Mouse (Mus musculus) olfactory bulb, adult 2 months (tissue): ENCODE data around the gene Pgls. TPM values are rescaled to one million over a fixed set of nuclear protein-coding genes. Genes with fewer than 3 reads are reported as not detected.
A peak's percentile ranks its signal among the peaks of the same experiment; 100 is the strongest.

Experiments
- H3K27ac ChIP-seq: fragments of 200-500 bp; 2 replicates; pipeline ENCODE4 v1.5.1; 2012; ENCODE audit warnings: low read depth, low read length; ENCODE audit not compliant: insufficient read depth
- H3K4me1 ChIP-seq: fragments of 200-500 bp; 2 replicates; pipeline ENCODE4 v1.6.1; 2012; ENCODE audit warnings: low read length; ENCODE audit not compliant: control insufficient read depth, insufficient read depth
- H3K4me3 ChIP-seq: fragments of 200-500 bp; 2 replicates; pipeline ENCODE4 v1.5.1; 2012; ENCODE audit warnings: mild to moderate bottlenecking, low read depth, low read length, moderate library complexity; ENCODE audit not compliant: insufficient read depth
- CTCF ChIP-seq: fragments of 200-500 bp; IDR thresholded peaks from 2 replicates; pipeline ENCODE4 v1.5.1; 2012; ENCODE audit warnings: low read depth, mild to moderate bottlenecking, low read length, moderate library complexity; ENCODE audit not compliant: insufficient read depth
- POLR2A ChIP-seq: fragments of 200-500 bp; IDR thresholded peaks from 2 replicates; pipeline ENCODE4 v1.6.1; 2012; ENCODE audit warnings: mild to moderate bottlenecking, low read depth, low read length, moderate library complexity; ENCODE audit not compliant: insufficient read depth
- WGBS: fragments of 180-500 bp; shearing (Covaris S2); methylation state at CpG from one replicate; pipeline ENCODE4 v1.1.7; 2018; 5-methylcytosine and 5-hydroxymethylcytosine counted together
- polyA plus RNA-seq: library from polyadenylated mRNA; stranded (reverse); fragments of >200 nt; gene quantifications from 2 replicates; pipeline ENCODE4 v1.2.4, GENCODE M21; 2012; ENCODE audit warnings: low replicate concordance; ENCODE audit not compliant: missing spikeins, insufficient read depth, insufficient read length

The Pgls gene
- polyA plus RNA-seq, 1 experiment = not detected

DNA sequence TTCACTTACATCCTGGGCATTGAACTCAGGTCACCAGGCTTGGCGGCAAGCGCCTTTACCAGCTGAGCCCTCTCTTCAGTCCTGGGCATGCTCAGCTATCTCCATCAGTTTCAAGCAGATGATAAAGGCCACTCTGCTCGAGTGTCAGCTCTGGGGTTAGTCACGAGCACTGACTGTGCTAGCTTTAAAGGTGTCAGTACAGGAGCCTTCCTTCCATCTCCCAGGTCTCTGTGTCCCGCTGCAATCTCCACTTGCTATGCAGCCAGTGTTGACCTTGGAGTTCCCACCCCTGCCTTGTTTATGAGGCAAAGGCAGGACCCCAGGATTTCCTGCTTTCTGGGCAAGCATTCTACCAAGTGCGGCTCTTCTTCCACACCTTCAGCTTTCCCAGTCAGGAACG, 24.4 kb upstream of the Pgls start:
- no peak for TF ChIP-seq POLR2A
- no peak for TF ChIP-seq CTCF
- WGBS = 88% methylated on average over 7 of the region's 7 CpGs
- no peak overlapping the region for H3K4me3 ChIP-seq
- H3K27ac ChIP-seq = peak overlapping the region; percentile 50
- H3K4me1 ChIP-seq = peaks cover 19% of the 10 kb centered on the region

- Histone ChIP-seq H3K27ac (peak within 1 kb of the TSS; percentile 98), H3K4me3 (peak within 1 kb of the TSS; percentile 82), H3K4me1 (peaks cover 20% of the 10 kb centered on the region)
- TF ChIP-seq POLR2A (no peak), CTCF (no peak)
- WGBS = 28% methylated on average over 13 of the region's 13 CpGs
Measured at GRCm38 (mm10) chr8:71568387-71568937, 23.5 kb upstream of the Pgls start, which contains the start of gene Slc27a1. TSS of gene Slc27a1 (plus strand) at chr8:71568882.

GRCm38 (mm10) chr8:71568941-71569340, 23.0 kb upstream of the Pgls start:
- Histone ChIP-seq H3K4me3 (peak overlapping the region; percentile 82), H3K4me1 (peaks cover 20% of the 10 kb centered on the region), H3K27ac (peak overlapping the region; percentile 98)
- TF ChIP-seq POLR2A (no peak), CTCF (no peak)
- whole genome bisulfite sequencing = 36% methylated on average over 6 of the region's 6 CpGs

- Histone ChIP-seq H3K27ac (peak overlapping the region; percentile 98), H3K4me1 (peaks cover 25% of the 10 kb centered on the region), H3K4me3 (peak overlapping the region; percentile 82)
- WGBS = under 1% methylated on average over 51 of the region's 51 CpGs
- TF ChIP-seq CTCF (no peak), POLR2A (no peak)
Measured at GRCm38 (mm10) chr8:71569366-71570290, 22.3 kb upstream of the Pgls start.

GRCm38 (mm10) chr8:71570291-71570954, 21.6 kb upstream of the Pgls start:
- TF ChIP-seq CTCF (no peak), POLR2A (no peak)
- peak overlapping the region; percentile 98 for H3K27ac ChIP-seq
- WGBS = under 1% methylated on average over 41 of the region's 41 CpGs

DNA sequence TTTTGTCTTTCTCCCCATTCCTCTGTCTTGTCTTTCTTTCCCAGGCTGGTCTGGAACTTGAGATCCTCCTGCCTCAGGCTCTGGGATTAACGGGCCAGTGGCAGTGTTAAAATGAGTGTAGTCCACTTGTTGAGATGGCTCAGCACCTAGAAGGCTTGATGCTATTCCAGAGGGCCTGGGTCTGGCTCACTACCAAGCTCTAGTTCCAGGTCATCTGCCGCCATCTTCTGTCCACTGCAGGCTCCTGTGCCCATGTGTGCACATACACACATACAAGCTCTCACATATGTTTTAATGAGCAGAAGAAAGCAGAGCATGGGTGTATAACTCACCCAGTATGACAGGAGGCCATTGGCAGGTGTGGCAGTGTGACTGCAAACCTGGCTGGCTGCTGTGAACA, 19.9 kb upstream of the Pgls start:
- TF ChIP-seq CTCF = no peak
- TF ChIP-seq POLR2A = no peak
- H3K4me3 ChIP-seq = no peak overlapping the region
- peak overlapping the region; percentile 54; the same call in 1 of the 2 replicates for H3K27ac ChIP-seq

More at GRCm38 (mm10) chr8:71570291-71570954, 21.6 kb upstream of the Pgls start:
- H3K4me1 ChIP-seq = peaks cover 25% of the 10 kb centered on the region
- H3K4me3 ChIP-seq = peak overlapping the region; percentile 82

GRCm38 (mm10) chr8:71572847-71573633, 18.9 kb upstream of the Pgls start:
- peak overlapping the region; percentile 79 for H3K27ac ChIP-seq
- H3K4me3 ChIP-seq = no peak overlapping the region
- no peak for TF ChIP-seq POLR2A
- TF ChIP-seq CTCF = no peak
- H3K4me1 ChIP-seq = peaks cover 30% of the 10 kb centered on the region
- WGBS = 41% methylated on average over 9 of the region's 9 CpGs

More for the DNA sequence above, 19.9 kb upstream of the Pgls start:
- peaks cover 25% of the 10 kb centered on the region for H3K4me1 ChIP-seq
- WGBS = 62% methylated on average over 2 of the region's 2 CpGs

GRCm38 (mm10) chr8:71574426-71574825, 17.6 kb upstream of the Pgls start:
- Histone ChIP-seq H3K4me3 (no peak overlapping the region), H3K4me1 (peaks cover 36% of the 10 kb centered on the region), H3K27ac (no peak overlapping the region)
- 59% methylated on average over 7 of the region's 7 CpGs for WGBS
- TF ChIP-seq CTCF = no peak
- TF ChIP-seq POLR2A = no peak
